Mouse (Mus musculus) kidney, adult 2 months (tissue): ENCODE measurements around the gene Slc6a9.

Source experiments
- CTCF ChIP-seq: fragments of 200-500 bp; conservative IDR thresholded peaks from 2 replicates; pipeline ENCODE4 v1.5.1; 2011; ENCODE audit warnings: low read depth, mild to moderate bottlenecking, control low read depth, low read length, moderate library complexity, mixed read lengths; ENCODE audit not compliant: insufficient read depth, insufficient read length
- POLR2A ChIP-seq: fragments of 200-500 bp; IDR thresholded peaks from one replicate; pipeline ENCODE4 v1.6.1; 2011; ENCODE audit warnings: low read depth, low read length, control low read depth

DNA sequence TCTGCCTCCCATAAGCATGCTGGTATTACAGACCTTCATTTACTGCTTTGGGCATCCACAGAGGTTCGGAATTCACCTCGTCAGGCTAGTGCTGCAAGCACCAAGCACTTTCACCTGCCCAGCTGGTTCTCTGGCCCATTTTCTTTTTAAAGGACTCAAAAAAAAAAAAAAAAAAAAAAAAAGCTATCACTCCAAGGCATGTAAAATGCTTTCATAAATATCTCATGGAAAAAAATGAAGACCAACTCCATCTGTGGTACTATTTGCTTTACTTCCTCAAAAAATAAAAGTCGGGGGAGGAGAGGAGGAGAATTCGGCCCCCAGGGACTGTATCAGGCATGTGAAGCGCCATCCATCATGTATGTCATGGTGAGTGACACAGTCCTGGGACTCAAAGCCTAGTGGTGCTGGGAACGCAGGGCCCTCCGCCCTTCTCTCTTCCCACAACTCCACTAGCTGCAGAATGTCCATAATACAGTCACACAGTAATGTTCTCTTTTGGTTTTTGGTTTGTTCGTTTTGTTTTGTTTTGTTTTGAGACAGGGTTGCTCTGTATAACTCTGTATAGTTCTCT is 5.6 kb upstream of the Slc6a9 start:
- TF ChIP-seq CTCF (no peak), POLR2A (no peak)
